Mouse (Mus musculus) liver, postnatal 0 days (tissue): ENCODE measurements at regions not wholly inside any gene's neighbourhood (a gene's known extent, or its start where the extent isn't known, plus 50 kb on each side); places are given as distances from the start of the nearest gene placed in this dataset.

ENCODE experiments used
- CTCF ChIP-seq: sonication (generic); IDR thresholded peaks from 2 replicates; pipeline ENCODE4 v1.5.1; 2016; ENCODE audit warnings: antibody characterized with exemption, low read depth
- EP300 ChIP-seq: IDR thresholded peaks from 2 replicates; pipeline ENCODE4 v1.6.1; 2016; ENCODE audit warnings: antibody characterized with exemption, low read depth, mild to moderate bottlenecking

DNA sequence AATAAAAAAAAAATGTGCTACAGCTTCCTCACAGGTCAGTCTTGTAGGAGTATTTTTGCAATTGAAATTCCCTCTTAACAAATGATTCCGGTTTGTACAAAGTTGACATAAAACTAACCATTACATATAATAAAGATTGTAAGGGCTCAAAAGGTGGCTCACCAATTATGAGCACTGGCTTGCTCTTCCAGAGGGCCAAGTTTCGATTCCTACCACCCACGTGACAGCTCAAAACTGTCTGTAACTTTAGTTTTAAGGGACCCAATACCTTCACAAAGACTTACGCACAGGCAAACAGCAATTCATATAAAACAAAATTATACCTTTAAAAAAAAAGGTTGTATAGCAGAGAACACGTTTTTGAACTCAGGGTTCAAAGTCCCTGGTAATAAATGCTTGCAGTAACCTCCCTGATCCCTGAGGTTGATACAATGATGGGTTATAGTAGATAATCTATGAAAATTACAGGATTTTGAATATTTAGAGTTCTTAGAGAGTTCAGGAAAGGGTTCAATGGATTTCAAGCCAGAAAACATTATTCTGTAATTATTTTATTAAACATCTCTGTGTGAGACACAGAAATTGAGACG is 193.7 kb downstream of the Sucnr1 start:
- TF ChIP-seq EP300 (no peak), CTCF (no peak)
